Mouse (Mus musculus) embryonic facial prominence, embryonic 15.5 days (tissue): ENCODE data around the gene Cdc42. TPM values are rescaled to one million over a fixed set of nuclear protein-coding genes. Genes with fewer than 3 reads are reported as not detected.

Experiments used
- ATAC-seq: fragments of 200-750 bp; cut with Nextera tagmentation; 2 replicates; pipeline ENCODE4 v1.8.0; 2017; ENCODE audit warnings: low read depth, moderate TSS enrichment; ENCODE audit not compliant: insufficient number of reproducible peaks, low FRiP score, low TSS enrichment
- H3K27ac ChIP-seq: fragments of 300-500 bp; sonication (generic); replicated peaks from 2 replicates; pipeline ENCODE4 v1.5.1; 2015; ENCODE audit warnings: mild to moderate bottlenecking, inconsistent platforms
- H3K27me3 ChIP-seq: fragments of 300-500 bp; sonication (generic); 2 replicates; pipeline ENCODE4 v1.6.1; 2015; ENCODE audit warnings: inconsistent platforms
- H3K36me3 ChIP-seq: fragments of 300-500 bp; sonication (generic); 2 replicates; pipeline ENCODE4 v1.6.1; 2015; ENCODE audit warnings: mild to moderate bottlenecking, inconsistent platforms
- H3K4me1 ChIP-seq: fragments of 300-500 bp; sonication (generic); 2 replicates; pipeline ENCODE4 v1.6.1; 2015; ENCODE audit warnings: inconsistent platforms
- H3K4me2 ChIP-seq: fragments of 300-500 bp; sonication (generic); replicated peaks from 2 replicates; pipeline ENCODE4 v1.6.1; 2015; ENCODE audit warnings: mild to moderate bottlenecking, inconsistent platforms
- H3K4me3 ChIP-seq: fragments of 300-500 bp; sonication (generic); replicated peaks from 2 replicates; pipeline ENCODE4 v1.5.1; 2015; ENCODE audit warnings: mild to moderate bottlenecking, inconsistent platforms
- H3K9ac ChIP-seq: fragments of 300-500 bp; sonication (generic); 2 replicates; pipeline ENCODE4 v1.6.1; 2015; ENCODE audit warnings: inconsistent platforms
- H3K9me3 ChIP-seq: fragments of 300-500 bp; sonication (generic); replicated peaks from 2 replicates; pipeline ENCODE4 v1.6.1; 2016; ENCODE audit warnings: inconsistent platforms
- WGBS: fragments of 180-500 bp; shearing (Covaris S2); methylation state at CpG from one replicate; pipeline ENCODE4 v1.1.7; 2015; 5-methylcytosine and 5-hydroxymethylcytosine counted together
- polyA plus RNA-seq: library from polyadenylated mRNA; unstranded; fragments of >200 nt; fragmentation: Nextera tagmentation; extraction: Ambion mirVana; gene quantifications from 2 replicates; pipeline ENCODE4 v1.2.1, GENCODE M21; 2015

Gene Cdc42
- polyA plus RNA-seq, 1 experiment from 2014 or later = 685 TPM

DNA sequence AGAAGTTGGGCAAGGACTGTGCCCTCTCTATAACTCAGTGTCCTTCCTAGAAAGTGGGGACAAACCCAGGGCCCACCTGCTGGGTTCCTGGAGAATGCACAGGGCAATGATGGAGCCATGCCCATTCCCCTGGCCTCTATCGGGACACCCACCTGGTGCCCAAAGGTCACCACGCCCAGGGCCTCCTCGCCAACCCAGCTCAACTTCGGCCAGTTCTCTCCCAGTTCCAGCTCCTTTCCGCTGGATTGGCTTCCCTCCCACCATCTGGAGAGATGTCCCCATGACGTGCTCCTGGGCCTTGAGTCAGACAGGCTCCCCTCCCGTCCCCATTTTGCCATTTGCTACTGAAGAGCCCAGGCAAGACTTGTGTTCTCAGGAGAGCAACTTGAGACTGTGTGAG is 64.9 kb downstream of the Cdc42 start:
- 80% methylated on average over 7 of the region's 7 CpGs for WGBS
- Histone ChIP-seq H3K9me3 (no peaks in the 10 kb centered on the region), H3K36me3 (no peaks in the 10 kb centered on the region), H3K4me3 (no peak overlapping the region), H3K27me3 (no peaks in the 10 kb centered on the region), H3K4me2 (no peak overlapping the region), H3K27ac (no peak overlapping the region), H3K4me1 (peaks cover 14% of the 10 kb centered on the region), H3K9ac (no peak overlapping the region)
- no peak for ATAC-seq

DNA sequence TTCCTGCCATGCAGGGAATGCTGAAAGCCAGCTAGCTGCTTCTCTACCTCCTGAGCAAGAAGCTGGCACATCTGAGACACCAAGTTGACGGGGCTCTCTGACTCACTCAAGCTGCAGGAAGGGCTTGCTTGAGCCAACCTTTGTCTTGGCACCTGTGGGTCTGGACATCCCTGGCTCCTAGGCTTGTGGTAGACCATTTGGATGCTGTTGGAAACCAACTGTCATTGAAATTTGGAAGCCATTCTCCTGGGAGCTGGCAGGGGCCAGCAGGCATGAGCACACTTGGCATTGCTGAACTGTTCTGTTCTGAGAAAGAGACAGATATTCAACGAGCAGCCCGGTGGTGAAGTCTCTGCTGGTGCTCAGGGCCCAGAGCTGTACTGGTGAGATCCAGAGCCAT is 67.3 kb downstream of the Cdc42 start:
- no peak overlapping the region for H3K4me3 ChIP-seq
- ATAC-seq = no peak
- peaks cover 21% of the 10 kb centered on the region for H3K4me1 ChIP-seq
- H3K27ac ChIP-seq = no peak overlapping the region
- H3K9me3 ChIP-seq = no peaks in the 10 kb centered on the region
- H3K9ac ChIP-seq = no peak overlapping the region
- H3K36me3 ChIP-seq = no peaks in the 10 kb centered on the region
- no peak overlapping the region for H3K4me2 ChIP-seq
- WGBS = 77% methylated on average over 3 of the region's 3 CpGs
- H3K27me3 ChIP-seq = peaks cover 3% of the 10 kb centered on the region; the same call in 1 of the 2 replicates

DNA sequence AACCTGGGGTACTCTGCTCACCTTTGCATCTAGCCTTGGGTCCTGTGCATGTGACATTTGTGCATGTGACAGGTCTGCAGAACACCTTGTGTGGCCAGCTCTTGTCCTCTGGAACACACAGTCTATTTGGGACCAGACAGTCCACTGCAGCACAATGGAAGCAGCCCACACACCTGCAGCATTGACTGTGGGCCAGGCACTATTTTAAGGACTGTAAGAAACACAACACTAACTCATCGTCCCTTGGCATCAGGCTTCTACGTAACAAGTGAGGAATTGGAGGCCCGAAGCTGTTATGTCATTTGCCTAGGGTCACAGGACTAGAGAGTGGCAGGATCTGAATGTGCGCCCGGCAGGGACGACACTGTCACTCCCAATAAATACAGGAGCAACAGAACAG is 67.8 kb downstream of the Cdc42 start:
- Histone ChIP-seq H3K4me1 (peaks cover 19% of the 10 kb centered on the region), H3K36me3 (no peaks in the 10 kb centered on the region), H3K27ac (no peak overlapping the region), H3K27me3 (peaks cover 4% of the 10 kb centered on the region; the same call in 1 of the 2 replicates), H3K4me3 (no peak overlapping the region), H3K9me3 (no peaks in the 10 kb centered on the region), H3K9ac (no peak overlapping the region), H3K4me2 (no peak overlapping the region)
- 83% methylated on average over 6 of the region's 6 CpGs for WGBS
- no peak for ATAC-seq

DNA sequence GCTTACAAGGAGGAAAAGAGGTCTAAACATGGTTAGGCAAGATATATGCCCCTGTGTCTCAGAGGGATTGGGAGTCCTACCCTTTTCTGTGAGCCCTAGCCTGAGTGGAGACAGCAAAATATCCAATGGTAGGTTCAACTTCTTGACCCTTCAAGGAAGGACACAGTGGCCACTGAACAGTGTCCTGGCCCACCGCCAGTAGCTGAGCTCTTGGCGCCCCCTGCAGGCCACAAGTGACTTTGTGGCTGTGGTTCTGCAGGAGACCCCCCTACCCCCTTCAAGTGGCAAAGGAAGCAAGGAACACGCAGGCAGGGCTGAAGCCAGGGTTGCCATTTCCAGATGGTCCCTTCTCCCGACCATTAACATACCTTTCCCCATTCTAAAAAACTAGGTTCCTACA is 69.7 kb downstream of the Cdc42 start:
- peaks cover 14% of the 10 kb centered on the region for H3K4me1 ChIP-seq
- H3K9me3 ChIP-seq = no peaks in the 10 kb centered on the region
- H3K27me3 ChIP-seq = peaks cover 15% of the 10 kb centered on the region; the same call in 1 of the 2 replicates
- H3K4me3 ChIP-seq = no peak overlapping the region
- no peak overlapping the region for H3K9ac ChIP-seq
- no peak overlapping the region for H3K4me2 ChIP-seq
- 3% methylated on average over 4 of the region's 4 CpGs for WGBS
- H3K36me3 ChIP-seq = no peaks in the 10 kb centered on the region
- no peak overlapping the region for H3K27ac ChIP-seq
- ATAC-seq = no peak

DNA sequence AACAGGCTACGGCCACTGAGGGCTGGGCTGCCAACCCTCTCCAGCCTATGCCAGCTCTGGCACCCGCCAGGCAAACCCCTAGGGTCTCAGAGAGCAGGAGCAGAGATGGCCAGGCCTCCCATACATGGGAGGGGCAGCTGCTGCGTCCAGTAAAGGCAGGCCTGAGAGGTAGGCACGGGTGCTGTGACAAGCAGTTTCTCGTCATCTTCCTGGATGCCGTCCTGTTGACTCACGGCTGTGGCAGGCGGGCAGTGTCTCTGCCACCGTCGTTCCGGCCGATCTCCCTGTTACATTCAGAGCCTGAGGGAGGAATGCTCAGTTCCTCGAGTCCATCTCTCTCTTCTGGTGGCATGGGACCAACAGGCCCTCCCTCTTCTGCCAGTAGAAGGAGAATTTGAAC is 70.3 kb downstream of the Cdc42 start:
- Histone ChIP-seq H3K4me2 (no peak overlapping the region), H3K9ac (no peak overlapping the region), H3K27me3 (peaks cover 18% of the 10 kb centered on the region; the same call in 1 of the 2 replicates), H3K4me3 (no peak overlapping the region), H3K9me3 (no peaks in the 10 kb centered on the region), H3K36me3 (no peaks in the 10 kb centered on the region), H3K4me1 (peaks cover 20% of the 10 kb centered on the region), H3K27ac (no peak overlapping the region)
- 69% methylated on average over 13 of the region's 13 CpGs for WGBS
- ATAC-seq = no peak

DNA sequence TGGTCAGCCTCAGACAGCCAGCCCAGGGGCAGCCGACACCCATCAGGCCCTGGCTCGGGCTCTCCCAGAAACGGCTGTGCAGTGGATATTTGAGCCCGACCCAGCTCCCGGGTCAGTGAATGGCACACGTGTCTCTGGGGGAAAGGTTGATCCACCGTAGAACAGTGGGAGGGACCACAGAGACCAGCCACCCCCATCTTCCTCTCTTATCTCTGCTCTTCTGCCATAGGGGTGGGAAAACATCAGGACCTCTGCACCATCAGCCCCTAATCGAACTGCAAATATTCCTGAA is 70.9 kb downstream of the Cdc42 start:
- no peak for ATAC-seq
- no peak overlapping the region for H3K4me2 ChIP-seq
- no peaks in the 10 kb centered on the region for H3K36me3 ChIP-seq
- no peak overlapping the region for H3K9ac ChIP-seq
- H3K27me3 ChIP-seq = peaks cover 24% of the 10 kb centered on the region
- no peaks in the 10 kb centered on the region for H3K9me3 ChIP-seq
- 38% methylated on average over 8 of the region's 8 CpGs for WGBS
- no peak overlapping the region for H3K27ac ChIP-seq
- H3K4me3 ChIP-seq = no peak overlapping the region
- peaks cover 25% of the 10 kb centered on the region for H3K4me1 ChIP-seq

DNA sequence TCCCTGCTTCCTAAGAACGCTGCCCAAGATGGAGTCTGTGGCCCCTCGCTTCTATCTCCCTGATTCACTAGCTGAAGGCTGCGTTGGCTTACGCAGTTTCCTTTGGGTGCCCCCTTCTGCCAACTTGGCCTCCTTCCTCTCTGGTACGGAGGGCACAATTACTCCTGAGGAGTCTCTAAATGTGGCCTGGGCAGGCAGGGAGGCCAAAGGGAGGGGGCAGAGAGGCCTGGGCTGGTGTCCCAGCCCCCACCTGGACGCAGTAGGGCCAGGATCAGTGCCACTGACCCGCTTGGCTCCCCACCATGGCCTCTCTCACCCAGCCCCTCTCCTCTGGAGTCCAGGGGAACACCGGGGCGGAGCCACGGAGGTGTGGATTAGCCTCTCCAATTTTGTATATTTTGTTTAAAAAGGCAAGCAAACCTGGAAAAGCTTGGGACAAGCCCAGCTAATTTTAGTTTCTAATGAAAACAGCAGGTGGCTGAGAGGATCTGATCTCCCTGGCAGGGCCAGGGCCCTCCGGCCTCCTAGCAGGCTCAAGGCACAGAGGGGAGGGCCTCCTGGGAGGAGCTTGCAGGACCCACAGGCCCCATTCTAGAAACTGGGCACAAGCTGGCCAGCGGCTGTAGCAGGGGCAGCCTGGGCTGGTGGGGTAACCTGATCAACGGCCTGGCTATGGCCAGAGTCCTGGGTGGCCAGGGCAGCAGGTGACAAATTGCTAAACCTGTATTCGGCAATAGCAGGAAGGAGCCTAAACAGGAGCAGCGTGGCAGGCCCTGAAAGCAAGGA is 71.5 kb downstream of the Cdc42 start:
- peaks cover 30% of the 10 kb centered on the region for H3K4me1 ChIP-seq
- H3K9ac ChIP-seq = no peak overlapping the region
- H3K27me3 ChIP-seq = peaks cover 29% of the 10 kb centered on the region
- H3K4me3 ChIP-seq = no peak overlapping the region
- no peak overlapping the region for H3K27ac ChIP-seq
- H3K9me3 ChIP-seq = no peaks in the 10 kb centered on the region
- no peak for ATAC-seq
- 68% methylated on average over 15 of the region's 15 CpGs for WGBS
- H3K4me2 ChIP-seq = no peak overlapping the region
- no peaks in the 10 kb centered on the region for H3K36me3 ChIP-seq

DNA sequence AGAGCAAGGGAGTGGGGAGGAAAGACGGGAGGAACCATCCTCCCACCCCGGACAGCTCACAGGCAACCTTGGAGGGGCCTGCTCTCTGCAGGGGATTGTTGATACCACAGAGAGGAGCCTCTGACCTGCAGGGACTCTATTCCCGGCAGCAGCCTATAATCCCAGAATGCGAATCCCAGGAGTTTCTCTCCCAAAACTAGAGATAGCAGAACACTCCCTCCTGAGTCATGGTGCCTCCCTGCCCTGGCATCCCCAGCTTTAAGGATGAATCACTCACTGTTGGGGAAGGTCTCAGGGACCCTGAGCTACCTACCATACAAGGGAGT is 74.2 kb downstream of the Cdc42 start:
- no peak for ATAC-seq
- no peaks in the 10 kb centered on the region for H3K36me3 ChIP-seq
- no peaks in the 10 kb centered on the region for H3K9me3 ChIP-seq
- peak overlapping the region; percentile 71 for H3K27ac ChIP-seq
- WGBS = 7% methylated on average over 4 of the region's 4 CpGs
- H3K4me2 ChIP-seq = peak overlapping the region; percentile 35
- H3K27me3 ChIP-seq = peaks cover 54% of the 10 kb centered on the region
- H3K4me3 ChIP-seq = no peak overlapping the region
- H3K9ac ChIP-seq = no peak overlapping the region
- H3K4me1 ChIP-seq = peaks cover 49% of the 10 kb centered on the region

DNA sequence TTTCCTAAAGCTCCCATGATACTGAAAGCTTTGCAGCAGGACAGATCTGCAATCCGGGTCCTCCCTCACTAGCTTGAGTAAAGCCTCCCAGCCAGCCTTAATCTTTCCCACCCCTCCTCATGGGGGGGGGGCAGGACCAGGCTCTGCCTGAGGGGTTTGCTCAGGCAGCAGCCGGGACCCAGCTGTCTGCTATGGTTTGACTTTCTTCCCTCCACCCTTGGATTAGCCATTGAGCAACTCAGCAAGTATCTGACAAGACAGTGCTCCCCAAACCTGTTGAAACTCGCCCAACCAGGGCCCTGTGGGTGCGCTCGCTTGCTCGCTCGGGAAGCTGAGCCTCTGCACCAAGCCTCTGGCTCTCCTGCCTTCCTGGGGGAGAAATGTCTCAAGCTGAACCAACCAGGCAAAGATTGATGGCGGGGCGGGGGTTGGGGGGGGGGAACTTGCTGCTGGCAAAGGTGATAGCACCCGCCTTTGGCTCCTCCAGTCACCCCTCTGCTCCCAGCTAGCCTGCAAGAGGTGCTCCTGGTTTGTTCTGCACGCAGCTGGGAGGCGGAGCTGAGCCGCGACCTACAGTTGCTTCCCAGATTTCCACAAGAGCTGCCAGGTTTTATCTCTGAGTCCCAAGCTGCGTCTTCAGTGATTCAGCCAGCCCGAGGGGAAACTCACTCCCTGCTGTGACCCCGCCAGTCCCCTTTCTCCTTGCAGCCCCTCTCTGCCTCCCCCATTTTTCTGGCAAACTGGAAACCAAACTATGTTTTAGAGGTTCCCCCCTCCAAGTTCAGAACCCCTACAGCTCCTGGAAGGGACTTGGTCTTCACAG is 74.7 kb downstream of the Cdc42 start:
- Histone ChIP-seq H3K27me3 (peaks cover 60% of the 10 kb centered on the region), H3K27ac (peak overlapping the region; percentile 71)

DNA sequence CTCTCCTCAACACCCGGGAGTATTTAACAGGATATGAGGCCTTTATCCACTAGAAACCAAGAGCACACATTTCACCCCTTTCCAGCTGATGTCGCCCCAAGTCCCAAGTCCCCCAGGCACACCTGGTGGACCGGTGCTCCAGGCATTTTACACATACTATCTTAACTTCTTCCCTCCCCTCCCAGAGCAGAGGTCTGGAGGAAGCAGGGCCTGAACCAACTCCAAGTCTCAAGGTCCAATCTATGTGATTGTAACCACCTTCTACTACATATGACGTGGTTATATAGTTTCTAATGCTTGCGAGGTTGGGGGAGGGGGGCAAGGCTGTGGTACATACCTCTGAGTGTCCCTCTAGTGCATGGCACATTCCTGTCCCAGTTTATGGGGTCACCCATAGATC is 75.4 kb downstream of the Cdc42 start:
- peaks cover 59% of the 10 kb centered on the region for H3K4me1 ChIP-seq
- WGBS = 54% methylated on average over 5 of the region's 5 CpGs
- peaks cover 64% of the 10 kb centered on the region for H3K27me3 ChIP-seq
- no peak for ATAC-seq
- H3K9me3 ChIP-seq = no peaks in the 10 kb centered on the region
- no peaks in the 10 kb centered on the region for H3K36me3 ChIP-seq
- H3K9ac ChIP-seq = no peak overlapping the region
- peak overlapping the region; percentile 45 for H3K27ac ChIP-seq
- peak overlapping the region; percentile 35; the same call in 1 of the 2 replicates for H3K4me2 ChIP-seq
- H3K4me3 ChIP-seq = no peak overlapping the region

More for the DNA sequence above, 74.7 kb downstream of the Cdc42 start:
- ATAC-seq = peak; percentile 65
- peaks cover 55% of the 10 kb centered on the region for H3K4me1 ChIP-seq
- no peaks in the 10 kb centered on the region for H3K36me3 ChIP-seq
- H3K9ac ChIP-seq = no peak overlapping the region
- WGBS = 9% methylated on average over 17 of the region's 17 CpGs
- H3K9me3 ChIP-seq = no peaks in the 10 kb centered on the region
- H3K4me3 ChIP-seq = no peak overlapping the region
- H3K4me2 ChIP-seq = peak overlapping the region; percentile 35

DNA sequence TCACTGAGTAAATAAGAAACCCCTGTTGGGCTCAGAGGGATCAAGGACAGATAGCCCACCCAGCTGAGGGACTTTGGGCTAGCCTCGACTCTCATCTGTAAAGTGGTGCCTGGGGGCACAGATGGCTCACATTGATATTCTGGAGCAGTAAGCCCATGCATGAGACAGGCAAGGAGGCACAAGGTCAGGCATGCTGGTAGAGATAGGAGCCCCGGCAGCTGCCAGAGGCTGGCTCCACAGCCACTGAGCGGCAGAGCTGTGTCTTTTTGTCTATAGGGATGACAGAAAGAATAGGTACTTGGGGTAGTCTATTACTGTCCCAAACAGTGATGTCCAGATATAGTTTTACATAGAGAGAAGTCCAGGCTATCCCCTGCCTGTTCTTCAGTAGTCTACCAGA is 76.2 kb downstream of the Cdc42 start:
- no peaks in the 10 kb centered on the region for H3K9me3 ChIP-seq
- H3K4me1 ChIP-seq = peaks cover 63% of the 10 kb centered on the region
- H3K27ac ChIP-seq = no peak overlapping the region
- H3K36me3 ChIP-seq = no peaks in the 10 kb centered on the region
- no peak for ATAC-seq
- H3K27me3 ChIP-seq = peaks cover 67% of the 10 kb centered on the region
- H3K4me2 ChIP-seq = no peak overlapping the region
- H3K9ac ChIP-seq = no peak overlapping the region
- H3K4me3 ChIP-seq = no peak overlapping the region
- 61% methylated on average over 3 of the region's 3 CpGs for WGBS
